Mouse (Mus musculus): Measurements from ENCODE around the gene Mybphl. TPM values are rescaled to one million over a fixed set of nuclear protein-coding genes. Genes with fewer than 3 reads are reported as not detected.

The Mybphl gene
- polyA plus RNA-seq, 1 experiment, result 16.6 TPM

GRCm38 (mm10) chr3:108405536-108406305 is 41.0 kb downstream of the Mybphl start:
- TF ChIP-seq CTCF (IDR thresholded peaks at IDR 0.05; ENCODE audit: borderline replicate concordance, control insufficient read depth, extremely low read depth, insufficient read depth, low read length, poor library complexity) (no peak), POLR2A (IDR thresholded peaks at IDR 0.05; ENCODE audit: control insufficient read depth, extremely low read depth, insufficient read depth, low read length, poor library complexity) (no peak)
- WGBS, result 81% methylated on average over 14 of the region's 14 CpGs
- no peaks in the 10 kb centered on the region for H3K4me1 ChIP-seq (replicated peaks; ENCODE audit: control insufficient read depth, insufficient read depth, low read length)
- no peak for DNase-seq
- H3K36me3 ChIP-seq (ENCODE audit: control insufficient read depth, insufficient read depth, low read length), result no peaks in the 10 kb centered on the region
- H3K4me3 ChIP-seq (ENCODE audit: control insufficient read depth, insufficient read depth, low read length), result no peak overlapping the region
- no peak overlapping the region for H3K27ac ChIP-seq (ENCODE audit: control insufficient read depth, insufficient read depth, low read length)
- H3K27me3 ChIP-seq (ENCODE audit: control insufficient read depth, insufficient read depth, low read length), result no peaks in the 10 kb centered on the region

DNA sequence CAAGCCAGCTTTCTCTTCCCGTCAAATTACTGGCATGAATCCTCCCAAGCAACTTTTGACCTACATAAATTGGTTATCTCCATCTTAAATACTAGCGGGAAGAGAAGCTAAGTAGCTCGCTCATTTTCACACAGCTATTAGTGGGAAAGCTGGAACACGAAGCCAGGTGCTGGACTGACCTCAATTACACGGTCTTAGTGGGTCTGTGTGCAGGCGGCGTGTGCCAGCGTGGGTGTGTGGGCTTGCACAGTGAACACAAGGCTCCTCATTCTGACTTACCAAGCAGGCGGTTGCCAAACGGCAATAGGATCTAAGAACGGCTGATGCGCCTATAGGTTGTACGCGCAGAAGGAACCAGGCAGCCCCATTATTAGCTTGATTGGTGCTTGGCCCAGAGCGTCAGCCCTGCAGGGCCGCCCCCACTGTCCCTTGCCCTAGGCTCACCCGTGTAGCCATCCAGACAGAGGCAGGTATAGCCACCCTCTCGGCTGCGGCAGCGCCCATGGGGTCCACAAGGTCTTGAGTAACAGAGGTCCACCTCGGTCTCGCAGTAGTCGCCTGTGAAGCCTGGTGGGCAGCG is 41.7 kb downstream of the Mybphl start:
- Histone ChIP-seq H3K4me1 (replicated peaks; ENCODE audit: control insufficient read depth, insufficient read depth, low read length) (no peaks in the 10 kb centered on the region), H3K4me3 (ENCODE audit: control insufficient read depth, insufficient read depth, low read length) (no peak overlapping the region), H3K27ac (ENCODE audit: control insufficient read depth, insufficient read depth, low read length) (no peak overlapping the region), H3K36me3 (ENCODE audit: control insufficient read depth, insufficient read depth, low read length) (no peaks in the 10 kb centered on the region), H3K27me3 (ENCODE audit: control insufficient read depth, insufficient read depth, low read length) (no peaks in the 10 kb centered on the region)
- DNase-seq, result no peak
- no peak for TF ChIP-seq POLR2A (IDR thresholded peaks at IDR 0.05; ENCODE audit: control insufficient read depth, extremely low read depth, insufficient read depth, low read length, poor library complexity)
- no peak for TF ChIP-seq CTCF (IDR thresholded peaks at IDR 0.05; ENCODE audit: borderline replicate concordance, control insufficient read depth, extremely low read depth, insufficient read depth, low read length, poor library complexity)
- 95% methylated on average over 24 of the region's 24 CpGs for WGBS

DNA sequence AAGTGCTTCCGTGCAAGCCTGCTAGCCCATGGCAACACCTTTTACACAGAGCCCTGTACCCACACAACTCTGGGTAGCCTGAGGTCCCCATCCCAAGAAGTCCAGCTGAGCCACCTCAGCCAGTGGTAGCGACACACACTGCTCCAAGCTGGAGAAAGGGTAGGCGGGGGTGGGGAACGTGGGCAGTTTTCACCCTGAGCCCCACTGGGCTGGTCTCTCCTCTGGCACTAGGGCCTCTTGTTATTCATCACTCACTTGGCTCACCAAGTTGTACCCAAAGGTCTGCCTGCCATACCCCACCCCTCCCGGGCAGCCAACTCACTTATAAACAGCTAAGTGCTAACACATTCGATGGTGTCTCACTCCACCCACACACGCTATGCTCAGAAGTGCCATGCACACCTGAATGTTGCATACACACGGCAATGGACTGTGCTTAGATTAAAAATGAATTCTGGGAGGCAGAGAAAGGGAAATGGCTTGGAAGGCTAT is 43.9 kb downstream of the Mybphl start:
- Histone ChIP-seq H3K27me3 (ENCODE audit: control insufficient read depth, insufficient read depth, low read length) (no peaks in the 10 kb centered on the region), H3K4me3 (ENCODE audit: control insufficient read depth, insufficient read depth, low read length) (no peak overlapping the region), H3K36me3 (ENCODE audit: control insufficient read depth, insufficient read depth, low read length) (no peaks in the 10 kb centered on the region), H3K4me1 (replicated peaks; ENCODE audit: control insufficient read depth, insufficient read depth, low read length) (no peaks in the 10 kb centered on the region), H3K27ac (ENCODE audit: control insufficient read depth, insufficient read depth, low read length) (no peak overlapping the region)
- 96% methylated on average over 8 of the region's 8 CpGs for WGBS
- TF ChIP-seq POLR2A (IDR thresholded peaks at IDR 0.05; ENCODE audit: control insufficient read depth, extremely low read depth, insufficient read depth, low read length, poor library complexity) (no peak), CTCF (IDR thresholded peaks at IDR 0.05; ENCODE audit: borderline replicate concordance, control insufficient read depth, extremely low read depth, insufficient read depth, low read length, poor library complexity) (no peak)
- no peak for DNase-seq

DNA sequence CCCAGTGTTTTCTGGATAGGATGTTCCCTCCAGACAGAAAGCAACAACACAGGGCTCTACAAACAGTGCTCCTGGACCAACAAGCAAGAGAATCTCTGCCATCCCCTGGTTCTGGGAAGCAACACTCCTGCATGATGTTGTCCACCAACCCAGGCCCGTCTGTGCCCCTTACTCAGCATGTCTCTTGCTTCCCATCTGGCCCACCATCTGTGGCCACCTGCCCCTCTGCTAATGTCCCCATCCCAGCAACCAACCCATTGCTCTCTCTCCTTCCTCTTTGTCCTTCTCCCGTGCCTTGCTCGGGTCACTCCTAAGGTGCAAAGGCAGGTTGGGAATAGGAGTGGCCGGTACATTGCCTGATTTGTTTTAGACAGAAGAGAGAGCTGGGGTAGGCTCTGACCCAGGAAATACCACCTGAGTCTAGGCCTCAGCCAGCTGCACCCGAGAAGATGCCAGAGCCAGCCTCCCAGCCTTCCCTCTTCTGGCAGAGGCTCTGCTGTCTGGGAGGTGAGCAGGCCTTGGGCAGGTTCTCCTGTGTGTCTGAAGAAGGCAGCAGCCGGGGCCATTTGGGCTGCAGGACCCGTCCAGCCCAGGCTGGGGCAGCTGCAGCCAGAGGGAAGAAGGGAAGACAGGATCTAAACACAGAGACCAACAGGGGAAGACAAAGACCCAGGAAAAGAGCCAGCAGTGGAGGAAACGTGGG is 45.1 kb downstream of the Mybphl start:
- Histone ChIP-seq H3K36me3 (ENCODE audit: control insufficient read depth, insufficient read depth, low read length) (no peaks in the 10 kb centered on the region), H3K27ac (ENCODE audit: control insufficient read depth, insufficient read depth, low read length) (no peak overlapping the region), H3K4me1 (replicated peaks; ENCODE audit: control insufficient read depth, insufficient read depth, low read length) (peaks cover under 1% of the 10 kb centered on the region), H3K4me3 (ENCODE audit: control insufficient read depth, insufficient read depth, low read length) (no peak overlapping the region), H3K27me3 (ENCODE audit: control insufficient read depth, insufficient read depth, low read length) (no peaks in the 10 kb centered on the region)
- 85% methylated on average over 8 of the region's 8 CpGs for WGBS
- TF ChIP-seq POLR2A (IDR thresholded peaks at IDR 0.05; ENCODE audit: control insufficient read depth, extremely low read depth, insufficient read depth, low read length, poor library complexity), result no peak
- no peak for TF ChIP-seq CTCF (IDR thresholded peaks at IDR 0.05; ENCODE audit: borderline replicate concordance, control insufficient read depth, extremely low read depth, insufficient read depth, low read length, poor library complexity)
- DNase-seq, result no peak

GRCm38 (mm10) chr3:108410359-108410714 is 45.6 kb downstream of the Mybphl start:
- no peaks in the 10 kb centered on the region for H3K36me3 ChIP-seq (ENCODE audit: control insufficient read depth, insufficient read depth, low read length)
- no peaks in the 10 kb centered on the region for H3K27me3 ChIP-seq (ENCODE audit: control insufficient read depth, insufficient read depth, low read length)
- no peak for DNase-seq
- TF ChIP-seq CTCF (IDR thresholded peaks at IDR 0.05; ENCODE audit: borderline replicate concordance, control insufficient read depth, extremely low read depth, insufficient read depth, low read length, poor library complexity) (no peak), POLR2A (IDR thresholded peaks at IDR 0.05; ENCODE audit: control insufficient read depth, extremely low read depth, insufficient read depth, low read length, poor library complexity) (no peak)
- H3K27ac ChIP-seq (ENCODE audit: control insufficient read depth, insufficient read depth, low read length), result no peak overlapping the region
- 82% methylated on average over 5 of the region's 5 CpGs for WGBS
- no peak overlapping the region for H3K4me3 ChIP-seq (ENCODE audit: control insufficient read depth, insufficient read depth, low read length)
- H3K4me1 ChIP-seq (replicated peaks; ENCODE audit: control insufficient read depth, insufficient read depth, low read length), result peaks cover 6% of the 10 kb centered on the region

- DNase-seq, result no peak
- no peaks in the 10 kb centered on the region for H3K36me3 ChIP-seq (ENCODE audit: control insufficient read depth, insufficient read depth, low read length)
- no peak for TF ChIP-seq POLR2A (IDR thresholded peaks at IDR 0.05; ENCODE audit: control insufficient read depth, extremely low read depth, insufficient read depth, low read length, poor library complexity)
- no peak for TF ChIP-seq CTCF (IDR thresholded peaks at IDR 0.05; ENCODE audit: borderline replicate concordance, control insufficient read depth, extremely low read depth, insufficient read depth, low read length, poor library complexity)
- no peaks in the 10 kb centered on the region for H3K27me3 ChIP-seq (ENCODE audit: control insufficient read depth, insufficient read depth, low read length)
- no peak overlapping the region for H3K4me3 ChIP-seq (ENCODE audit: control insufficient read depth, insufficient read depth, low read length)
- WGBS, result 91% methylated on average over 5 of the region's 5 CpGs
- no peak overlapping the region for H3K27ac ChIP-seq (ENCODE audit: control insufficient read depth, insufficient read depth, low read length)
- H3K4me1 ChIP-seq (replicated peaks; ENCODE audit: control insufficient read depth, insufficient read depth, low read length), result peaks cover 6% of the 10 kb centered on the region
These were observed 46.5 kb downstream of the Mybphl start for GRCm38 (mm10) chr3:108411026-108411753.
